Mouse (Mus musculus) induced T-regulatory cell, adult 2 months (primary cell): ENCODE measurements at regions not wholly inside any gene's neighbourhood (a gene's known extent, or its start where the extent isn't known, plus 50 kb on each side); places are given as distances from the start of the nearest gene placed in this dataset.

Source experiments
- DNase-seq: peaks from one replicate; pipeline ENCODE4 v3.0.0-alpha.2; 2012; ENCODE audit warnings: low read depth

DNA sequence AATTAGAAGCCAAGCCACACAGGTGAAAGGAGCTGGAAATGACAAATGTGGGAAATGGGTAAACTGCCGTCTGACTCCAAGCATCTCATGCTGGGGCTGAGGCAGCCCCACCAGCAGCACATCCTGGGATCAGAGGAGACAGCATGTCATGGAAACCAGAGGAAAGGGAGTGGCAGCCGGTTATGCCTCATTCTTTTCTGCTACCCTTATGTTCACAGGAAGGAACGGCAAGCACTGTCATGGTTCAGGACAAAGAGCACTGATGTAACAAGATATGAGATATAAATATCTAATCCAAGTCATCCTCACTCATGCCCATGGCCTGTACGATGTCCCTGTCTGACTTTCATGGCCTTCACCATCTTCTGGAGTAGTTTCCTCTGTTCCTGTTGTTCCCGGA is 125.2 kb upstream of the Tnfaip3 start:
- DNase-seq, result no peak

DNA sequence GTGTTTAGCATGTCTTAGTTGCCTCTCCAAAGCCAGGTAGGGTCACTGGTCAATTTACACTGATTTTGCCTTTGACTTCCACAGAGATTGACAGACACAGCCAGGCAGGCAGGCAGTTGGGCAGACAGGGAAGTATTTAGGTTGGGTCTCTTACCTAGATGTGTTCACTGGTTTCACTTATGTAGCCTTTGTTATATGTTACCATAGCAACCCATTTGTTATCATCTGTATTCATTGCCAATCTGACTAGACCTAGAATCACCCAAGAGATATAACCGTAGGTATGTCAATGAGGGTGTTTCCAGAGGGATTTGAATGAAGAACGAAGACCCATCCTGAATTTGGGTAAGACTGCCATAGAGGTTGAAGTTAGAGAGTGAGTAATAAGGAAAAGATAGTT is 123.8 kb upstream of the Tnfaip3 start:
- DNase-seq, result peak; percentile 53

DNA sequence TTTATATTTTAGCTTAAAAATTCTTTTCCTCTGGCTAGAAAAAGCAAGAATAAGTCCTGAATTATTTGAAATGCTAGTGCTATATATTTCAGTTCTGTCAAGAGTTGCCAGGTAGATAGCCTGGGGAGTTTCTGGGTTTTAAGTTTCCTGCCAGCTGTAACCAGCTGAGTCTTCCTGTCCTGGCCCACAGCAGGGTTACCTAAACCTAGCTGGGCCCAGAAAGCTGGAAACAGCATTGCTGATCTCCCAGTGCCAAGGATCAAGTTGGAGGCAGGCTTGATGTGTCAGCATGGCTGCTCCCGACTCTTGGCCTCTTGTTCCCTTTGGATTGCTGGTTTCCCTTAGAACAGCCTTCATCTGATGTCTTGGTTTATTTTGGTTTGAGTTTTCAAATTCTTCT is 122.8 kb upstream of the Tnfaip3 start:
- no peak for DNase-seq

DNA sequence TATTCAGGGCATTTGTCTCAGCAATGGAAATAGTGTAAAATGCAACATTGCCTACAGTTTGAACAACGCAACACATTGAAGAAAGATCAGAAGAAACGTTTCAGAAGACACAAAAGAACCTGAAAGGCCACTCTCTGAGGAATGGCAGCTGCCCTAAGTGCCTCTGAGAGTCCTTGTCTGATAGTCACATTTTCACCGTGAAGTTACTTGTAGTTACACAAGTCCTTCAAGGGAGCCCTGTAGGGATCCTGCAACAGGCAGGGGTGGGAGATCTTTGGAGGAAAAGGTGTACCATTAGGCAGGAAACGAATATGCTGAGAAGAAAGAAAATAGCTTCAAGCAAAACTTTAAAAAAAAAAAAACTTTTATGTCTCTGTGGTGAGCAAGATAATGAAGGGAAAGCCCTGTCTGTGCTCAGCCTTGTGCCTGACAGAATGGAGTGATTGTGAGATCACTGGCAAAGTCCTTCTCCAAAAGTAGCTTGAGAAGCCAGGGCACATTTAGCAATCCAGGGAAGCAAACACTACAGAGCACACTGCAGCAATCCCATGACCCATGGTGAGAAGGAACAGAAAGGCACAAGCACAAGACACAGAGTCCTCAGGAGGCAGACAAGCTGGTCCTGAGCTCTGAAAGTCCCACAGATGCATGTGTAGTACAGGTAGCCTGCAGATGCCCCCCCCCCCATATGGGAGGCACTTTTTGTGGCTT is 112.3 kb upstream of the Tnfaip3 start:
- peak; percentile 46 for DNase-seq

DNA sequence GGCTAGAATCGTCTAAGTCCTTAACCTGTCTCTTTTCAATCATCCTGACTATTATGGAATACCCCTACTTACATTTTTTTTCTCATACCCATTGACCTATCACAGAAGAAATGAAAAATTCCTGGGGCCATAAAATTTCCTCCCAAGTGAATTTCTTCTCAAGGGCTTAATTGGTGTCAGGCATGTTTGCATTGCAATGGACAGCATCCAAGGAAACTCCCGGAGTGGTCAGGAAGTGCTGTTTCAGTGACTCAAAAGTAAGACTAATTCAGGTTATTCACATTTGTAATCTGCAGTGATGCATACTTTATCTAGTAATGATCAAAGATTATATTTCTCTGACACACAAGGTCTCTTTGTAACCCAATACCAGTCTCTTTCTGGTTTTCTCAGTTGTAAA is 111.5 kb upstream of the Tnfaip3 start:
- DNase-seq, result no peak

DNA sequence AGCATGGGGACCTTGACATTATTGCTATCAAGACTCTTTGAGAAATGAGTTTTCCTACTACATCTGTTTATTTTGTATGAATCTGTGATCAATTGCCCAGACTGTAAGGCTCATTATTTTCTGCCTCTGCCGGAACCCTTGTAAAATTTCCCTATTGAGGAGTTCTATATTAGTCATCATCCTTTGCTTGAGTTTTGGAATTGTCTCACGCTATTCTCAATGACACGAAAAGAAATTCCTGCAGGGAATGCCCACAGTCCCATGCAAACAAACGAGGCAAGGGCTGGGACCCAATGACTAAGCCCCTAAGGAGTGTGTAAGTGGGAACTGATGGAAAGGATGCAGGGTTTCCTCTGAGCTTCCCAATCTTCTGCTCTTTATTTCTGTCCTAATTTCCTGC is 111.0 kb upstream of the Tnfaip3 start:
- no peak for DNase-seq

DNA sequence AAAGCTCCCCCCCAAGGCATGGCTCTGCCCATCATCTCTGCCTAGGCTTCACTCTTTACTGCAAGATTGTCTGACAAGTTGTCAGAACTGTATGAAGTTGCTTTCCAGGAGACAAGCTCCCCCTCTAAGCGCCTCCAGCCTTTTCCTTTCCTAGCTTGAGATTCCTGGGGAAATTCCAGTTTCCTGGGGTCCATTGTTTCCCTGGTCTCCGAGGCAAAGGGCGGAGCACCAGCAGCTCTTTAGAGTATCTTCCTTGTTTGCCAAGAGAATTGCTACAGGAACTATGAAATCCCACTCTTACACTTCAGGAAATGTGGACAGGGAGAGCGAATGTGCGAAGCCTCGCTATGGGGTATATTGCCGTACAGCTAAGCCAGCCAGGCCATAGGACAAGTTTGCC is 108.2 kb upstream of the Tnfaip3 start:
- DNase-seq, result no peak

DNA sequence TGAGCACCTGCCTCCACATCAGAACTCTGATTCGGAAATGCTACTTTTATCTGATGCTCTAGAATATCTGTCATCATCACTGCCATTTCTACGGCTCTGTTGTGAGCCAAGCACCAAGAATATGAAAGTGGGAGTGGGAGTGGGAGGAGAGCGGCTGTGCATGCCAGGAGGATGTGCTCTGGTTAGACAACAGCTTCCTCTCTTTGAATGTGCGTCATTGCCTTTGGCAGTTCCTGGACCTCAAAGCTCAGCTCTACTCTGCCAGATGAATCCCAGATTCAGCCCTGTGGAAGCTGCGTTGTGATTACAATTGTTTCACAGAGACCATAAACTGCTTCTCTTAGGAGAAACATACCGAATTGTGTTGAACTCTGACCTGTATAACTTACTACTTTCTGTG is 106.8 kb upstream of the Tnfaip3 start:
- DNase-seq, result peak; percentile 74

DNA sequence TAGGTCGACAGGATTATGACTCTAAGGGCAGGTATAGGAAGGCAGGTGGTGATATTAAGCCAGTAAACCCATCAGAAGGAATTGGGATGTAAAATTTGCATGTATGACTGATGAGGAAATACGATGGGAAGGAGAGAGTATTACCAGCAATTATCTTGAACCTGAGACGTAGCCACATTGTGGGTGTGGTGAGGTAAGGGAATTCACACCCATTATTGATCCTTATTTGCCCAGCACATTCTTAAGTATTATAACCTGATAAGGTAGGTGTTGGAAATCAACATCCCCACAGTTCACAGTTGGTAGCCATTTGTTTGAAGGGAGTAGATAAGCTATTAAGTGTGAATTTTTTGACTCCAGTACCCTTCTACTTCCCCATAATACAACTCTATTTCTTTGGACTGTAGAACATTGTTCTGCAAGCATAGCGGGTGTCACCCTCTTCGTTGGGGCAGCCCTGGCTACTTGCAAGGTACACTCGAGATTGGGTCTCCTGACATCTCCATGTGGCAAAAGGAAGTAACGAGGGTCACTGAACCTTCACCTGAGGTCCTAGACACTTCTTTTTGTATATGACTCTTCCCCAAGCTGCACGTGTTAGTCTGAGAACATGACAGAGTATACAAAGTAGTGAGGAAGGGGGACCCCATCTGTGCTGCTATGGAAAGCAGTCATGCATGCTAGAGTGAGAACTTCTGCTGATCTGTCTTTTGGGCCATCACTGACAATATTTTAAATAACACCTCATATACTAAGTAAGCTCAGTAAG is 104.0 kb upstream of the Tnfaip3 start:
- DNase-seq, result peak; percentile 18

DNA sequence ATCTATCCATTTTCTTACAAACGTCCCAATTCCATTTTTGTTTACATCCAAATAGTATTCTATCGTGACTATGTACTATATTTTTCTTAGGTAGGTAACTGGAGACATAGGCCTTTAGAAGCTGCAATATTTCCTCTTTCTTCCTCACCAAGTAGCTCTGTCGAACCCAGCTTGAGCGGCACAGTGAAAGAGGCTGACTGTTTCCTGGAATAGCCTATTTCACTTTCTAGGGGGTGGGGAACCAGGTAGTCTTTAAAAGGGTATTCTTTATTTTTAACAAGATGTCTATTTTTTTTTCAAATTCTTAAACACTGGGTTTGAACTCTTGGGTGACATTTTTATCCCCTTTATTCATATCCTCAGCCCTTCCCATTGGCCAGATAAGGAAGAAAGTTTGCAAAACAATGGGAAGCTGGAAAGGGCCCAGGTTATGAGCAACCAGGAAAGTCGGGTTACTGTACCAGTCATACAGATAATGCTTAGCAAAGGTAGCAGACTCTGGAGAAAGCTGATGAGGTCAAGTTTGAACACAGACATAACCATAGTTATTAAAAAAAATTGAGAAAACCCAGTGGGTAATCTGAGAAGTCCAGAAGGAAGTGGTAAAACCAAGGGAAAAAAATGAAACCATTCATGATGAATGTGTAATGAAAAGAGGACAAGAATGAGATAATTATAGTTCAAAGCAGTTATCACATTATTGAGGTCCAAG is 103.3 kb upstream of the Tnfaip3 start:
- DNase-seq, result peak; percentile 48

DNA sequence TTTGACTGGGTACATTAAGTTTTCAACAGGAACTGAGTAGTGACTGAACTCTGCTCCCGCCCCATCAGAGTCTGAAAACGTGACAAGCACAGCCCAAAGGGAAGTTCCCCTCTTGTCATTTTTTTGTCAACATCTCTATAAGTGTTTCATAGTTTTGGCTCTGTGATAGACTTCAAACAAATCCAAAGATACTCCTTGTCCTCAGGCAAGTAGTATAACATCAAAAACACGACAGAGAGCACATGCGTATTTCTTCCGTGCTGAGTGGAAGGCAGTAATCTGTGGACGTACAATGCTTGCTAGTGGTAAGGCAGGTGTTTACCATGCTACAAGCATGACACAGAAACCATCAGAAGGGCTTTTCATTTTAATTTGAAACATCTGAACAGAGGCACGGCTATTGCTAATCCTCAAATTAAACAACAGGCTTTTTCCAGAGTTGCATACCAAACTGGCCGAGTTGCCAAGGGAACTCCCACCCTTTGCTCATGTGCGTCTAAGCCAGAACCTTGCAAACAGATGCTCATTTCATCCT is 101.7 kb upstream of the Tnfaip3 start:
- DNase-seq, result peak; percentile 87

DNA sequence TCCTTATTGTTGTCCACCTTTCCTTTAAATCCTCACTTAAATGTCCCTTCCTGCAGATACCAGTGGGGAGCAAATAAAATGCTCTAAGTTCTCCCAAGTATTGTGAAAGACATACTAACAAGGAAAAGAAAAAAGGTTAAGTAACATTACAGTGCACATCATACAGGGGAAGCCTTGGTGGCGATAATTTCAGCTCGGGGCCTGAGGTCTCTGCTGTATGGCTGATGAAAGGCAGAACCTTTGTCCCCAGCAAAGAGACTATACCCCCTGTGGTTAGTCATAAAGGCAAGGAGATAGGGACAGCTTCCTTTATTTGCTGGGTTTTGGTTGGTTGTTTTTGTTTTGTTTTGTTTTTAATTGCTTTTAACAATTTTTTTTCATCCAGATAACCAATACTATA is 97.0 kb upstream of the Tnfaip3 start:
- peak; percentile 3 for DNase-seq

DNA sequence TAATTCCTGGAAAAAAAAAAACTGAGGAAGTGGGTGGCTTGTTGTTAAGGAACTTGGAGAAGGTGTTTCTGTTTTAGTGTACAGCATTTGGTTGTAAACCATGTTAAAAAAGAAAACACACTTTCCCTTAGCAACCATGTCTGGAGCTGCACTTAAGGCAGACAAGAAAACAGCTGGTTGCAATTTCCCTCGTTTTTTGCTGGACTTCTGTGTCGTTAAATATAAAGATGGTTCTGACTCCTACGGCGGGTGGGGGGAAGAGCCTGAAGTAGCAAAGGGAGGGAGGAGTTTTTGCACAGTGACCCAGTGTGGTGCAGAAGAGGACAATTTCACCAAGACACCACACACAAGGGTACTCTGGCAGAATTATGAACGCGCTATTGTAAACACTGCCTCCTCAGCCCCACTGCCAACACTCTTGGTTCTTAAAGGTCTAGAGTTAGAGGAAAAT is 89.8 kb upstream of the Tnfaip3 start:
- DNase-seq, result no peak

DNA sequence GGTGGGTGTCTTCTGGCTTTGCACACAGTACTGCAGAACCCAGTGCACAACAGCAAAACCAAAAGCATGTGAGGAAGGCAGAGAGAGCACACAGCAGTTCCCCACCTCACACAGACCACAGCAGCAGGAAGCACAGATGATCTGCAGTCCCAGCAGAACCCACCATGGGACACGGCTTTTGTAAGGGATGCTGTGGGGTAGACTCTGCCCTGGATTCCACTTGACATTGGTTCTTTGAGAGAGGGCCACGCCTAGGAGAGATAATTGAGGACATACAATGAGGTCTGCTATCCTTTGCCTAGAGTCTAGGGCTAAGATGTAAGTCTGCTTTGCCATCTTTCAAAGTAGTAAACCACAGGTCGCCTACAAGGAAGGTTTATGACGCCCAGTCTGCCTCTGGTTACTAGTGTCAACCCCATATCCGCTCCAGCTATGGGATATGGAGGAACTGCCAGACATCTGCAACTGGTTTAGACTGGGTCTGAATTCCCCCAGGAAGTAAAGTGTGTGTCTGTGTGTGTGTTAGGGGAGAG is 89.3 kb upstream of the Tnfaip3 start:
- peak; percentile 84 for DNase-seq

DNA sequence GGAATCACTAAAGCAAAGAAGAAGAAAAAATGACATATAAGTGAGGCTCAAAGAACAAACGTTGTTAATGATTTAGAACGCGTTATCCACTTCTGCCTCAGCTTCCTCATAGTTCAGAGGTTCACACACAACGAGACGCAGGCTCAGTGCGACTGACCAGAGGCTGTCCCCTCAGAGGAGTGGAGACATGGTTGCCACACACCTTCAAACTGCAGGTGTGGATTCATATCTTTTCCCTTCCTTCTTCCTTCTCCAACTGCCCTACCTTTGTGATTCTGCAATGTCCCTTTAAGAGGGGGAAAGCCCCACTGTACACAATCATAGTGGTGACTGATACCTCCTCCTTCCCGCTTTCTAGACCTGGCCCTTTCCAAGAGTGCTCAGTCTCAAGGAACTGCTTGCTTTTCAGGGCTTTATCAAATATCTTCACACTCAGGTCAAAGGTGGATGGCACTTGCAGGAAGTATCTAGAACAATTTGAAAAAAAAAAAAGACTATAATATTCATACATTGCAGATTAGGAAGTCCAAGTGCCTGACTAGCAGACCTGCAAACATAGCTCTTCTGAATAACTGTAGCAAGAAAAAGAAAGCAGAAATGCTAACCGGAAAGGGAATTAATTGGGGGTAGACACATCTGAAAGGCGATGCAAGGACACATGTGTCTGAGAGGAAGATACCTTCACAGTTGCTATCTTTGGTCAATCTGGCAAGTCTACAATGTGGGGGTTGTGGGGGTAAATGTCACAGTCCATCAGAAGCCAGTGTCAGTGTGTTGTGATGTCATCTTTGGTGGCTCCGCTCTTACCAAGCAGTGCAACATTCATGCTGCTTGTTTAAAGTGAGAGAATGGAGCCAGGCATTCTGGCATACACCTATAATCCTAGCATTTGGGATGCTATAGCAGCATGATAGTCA is 84.2 kb upstream of the Tnfaip3 start:
- peak; percentile 39 for DNase-seq

DNA sequence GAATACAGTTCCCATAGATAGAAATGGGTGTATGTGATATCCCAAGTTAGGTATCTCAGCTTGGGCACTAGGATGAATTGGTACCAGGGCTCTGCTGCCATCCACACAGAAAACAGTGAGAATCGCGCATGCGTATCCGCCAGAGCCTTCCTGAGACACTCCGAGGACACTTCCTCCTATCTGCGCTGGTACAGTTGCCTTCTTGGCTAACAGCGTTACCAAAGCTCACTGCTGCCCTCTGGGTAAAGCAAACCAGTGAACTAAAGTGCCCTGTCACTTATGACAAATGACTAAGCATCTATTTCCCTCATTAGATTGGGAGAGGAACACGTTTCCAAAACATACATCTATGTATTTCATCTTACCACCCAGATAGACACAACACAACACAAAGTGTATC is 78.8 kb upstream of the Tnfaip3 start:
- peak; percentile 95 for DNase-seq

DNA sequence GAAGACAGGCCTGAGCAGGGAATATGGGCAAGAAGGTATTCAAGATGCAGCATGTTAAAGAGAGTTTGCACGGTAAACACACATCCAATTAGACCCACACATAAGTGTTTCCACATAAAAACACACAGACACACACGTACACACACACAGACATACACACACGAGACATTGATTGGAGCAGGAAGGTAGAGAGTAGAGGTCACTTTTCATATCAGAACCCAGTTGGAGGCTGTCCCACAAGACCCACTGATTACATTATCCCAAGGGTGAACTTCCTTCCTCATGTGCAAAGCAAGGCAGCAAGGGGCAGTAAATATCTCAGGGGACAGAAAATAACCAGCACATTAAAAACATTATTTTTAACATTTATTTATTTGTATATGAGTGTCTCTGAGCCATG is 78.2 kb upstream of the Tnfaip3 start:
- DNase-seq, result peak; percentile 40

DNA sequence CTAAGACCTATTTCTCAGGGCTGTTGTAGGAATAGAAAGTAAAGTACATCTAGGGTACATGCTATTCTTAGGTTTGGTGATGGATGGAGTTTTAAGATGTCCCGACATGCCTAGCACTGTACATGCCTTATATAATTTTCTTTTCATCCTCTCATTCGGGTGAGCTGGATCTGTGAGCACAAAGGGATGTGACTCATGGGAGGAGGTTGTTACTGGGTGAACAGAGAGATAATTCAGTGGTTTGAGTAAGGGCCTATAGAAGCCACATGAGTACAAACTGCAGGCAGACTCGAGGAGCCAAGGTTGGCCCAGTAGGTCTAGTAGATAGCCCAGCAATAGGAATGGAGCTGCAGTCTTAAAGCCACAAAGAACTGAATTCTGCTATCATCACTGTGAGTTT is 76.5 kb upstream of the Tnfaip3 start:
- peak; percentile 30 for DNase-seq

DNA sequence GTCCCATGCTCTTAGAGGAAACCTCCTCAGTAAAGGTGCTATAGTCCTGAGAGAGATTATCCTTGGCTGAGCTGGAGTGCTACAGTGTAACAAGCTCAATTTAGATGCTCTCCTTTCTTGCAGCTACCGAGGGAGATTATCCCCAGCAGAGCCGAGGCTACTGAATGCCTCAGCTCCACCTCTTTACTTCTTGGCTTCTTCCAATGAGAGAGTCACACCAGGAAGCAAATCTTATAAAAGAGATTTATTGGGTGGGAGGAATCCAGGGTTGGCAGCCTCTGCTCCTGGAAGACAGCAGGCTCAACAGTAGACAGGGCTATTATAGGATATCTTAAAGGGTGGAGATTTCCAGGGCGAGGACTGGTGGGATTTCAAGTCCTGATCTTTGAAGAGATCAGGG is 75.7 kb upstream of the Tnfaip3 start:
- no peak for DNase-seq

DNA sequence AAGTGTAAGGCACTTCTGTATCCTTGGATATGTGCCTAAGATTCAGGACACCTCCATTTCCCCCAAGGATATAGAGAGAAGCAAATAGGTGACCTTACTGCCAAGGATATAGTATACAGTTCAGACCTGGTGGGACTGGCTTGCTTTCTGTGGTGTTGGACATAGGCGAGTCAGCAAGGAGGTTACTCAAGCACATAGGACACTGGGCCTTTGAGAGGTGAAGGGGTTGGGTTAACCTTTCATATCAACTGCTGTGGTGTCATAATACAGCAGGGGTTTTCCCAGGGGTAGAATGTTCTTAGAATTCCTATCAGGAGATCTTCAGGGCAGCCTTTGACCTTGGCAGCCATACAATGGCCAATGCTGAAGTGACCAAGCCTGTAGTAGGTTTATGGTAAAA is 71.5 kb upstream of the Tnfaip3 start:
- DNase-seq, result peak; percentile 22

DNA sequence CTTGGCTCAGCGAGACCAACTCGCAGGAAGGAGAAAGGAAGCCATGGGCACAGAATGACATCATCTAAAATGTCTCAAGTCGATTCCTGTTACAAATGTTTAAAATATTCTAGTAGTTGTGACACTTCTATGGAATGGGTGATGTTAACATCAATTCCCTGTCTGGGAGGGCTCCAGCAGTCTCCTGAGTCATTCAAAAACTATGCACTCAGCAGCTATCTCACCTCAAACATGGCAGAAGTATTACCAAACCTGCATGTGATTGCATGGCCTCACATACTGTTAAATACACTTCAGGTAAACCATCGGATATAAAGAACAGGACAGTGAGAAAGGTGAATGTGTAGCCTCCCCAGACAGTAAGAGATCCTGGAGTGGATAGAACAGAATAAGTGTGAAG is 66.7 kb upstream of the Tnfaip3 start:
- no peak for DNase-seq
